Comparison of ENCODE assay signal across 11 mouse cellular contexts in genomic region chr8:121180474-121181284, GRCm38 (mm10). TPM values are rescaled to one million over a fixed set of nuclear protein-coding genes. Genes with fewer than 3 reads are reported as not detected.
A peak's percentile ranks its signal among the peaks of the same experiment; 100 is the strongest.
DNase-seq lines count a peak whose midpoint lies in the region; ATAC-seq and TF ChIP-seq lines count a peak whose summit lies in the region.
"Had no signal": no experiment of that assay in that cellular context is flagged by ENCODE, and none has a peak within 500 bp of the region (broad histone marks: within the 10 kb centered on the region; RNA-seq: fewer than 3 reads in every experiment).

No protein-coding gene starts in this region.

- no peaks in the 10 kb centered on the region for H3K36me3 ChIP-seq in heart, embryonic 11.5 days (ENCODE audit: control insufficient read depth, insufficient read depth, low read length)
- no peaks in the 10 kb centered on the region for H3K36me3 ChIP-seq in stomach, embryonic 15.5 days
- H3K36me3 ChIP-seq in stomach, postnatal 0 days (ENCODE audit: control insufficient read depth, insufficient read depth, low read length): no peaks in the 10 kb centered on the region
- H3K36me3 ChIP-seq in hindbrain, postnatal 0 days (ENCODE audit: insufficient read depth, low read length): no peaks in the 10 kb centered on the region
- H3K36me3 ChIP-seq in stomach, embryonic 16.5 days (ENCODE audit: control insufficient read depth, insufficient read depth, low read length): no peaks in the 10 kb centered on the region
- H3K36me3 ChIP-seq: liver, embryonic 12.5 days had no signal

- ATAC-seq in heart, embryonic 11.5 days (replicated peaks; ENCODE audit: insufficient number of reproducible peaks, low FRiP score, low TSS enrichment): no peak
- no peak for ATAC-seq in stomach, embryonic 15.5 days (ENCODE audit: insufficient read depth, low FRiP score, low read depth)
- no peak for ATAC-seq in stomach, postnatal 0 days (ENCODE audit: low FRiP score, low TSS enrichment)
- no peak for ATAC-seq in hindbrain, postnatal 0 days
- ATAC-seq in stomach, embryonic 16.5 days (ENCODE audit: insufficient read depth, low FRiP score): no peak
- no peak for ATAC-seq in frontal cortex, adult (ENCODE audit: low TSS enrichment)
- ATAC-seq: liver, embryonic 12.5 days had no signal

- peak overlapping the region; percentile 35; the same call in 1 of the 2 replicates for H3K27ac ChIP-seq in heart, embryonic 11.5 days (ENCODE audit: low read depth, low read length)
- H3K27ac ChIP-seq in stomach, embryonic 15.5 days: peak overlapping the region; percentile 0; the same call in 1 of the 2 replicates
- no peak overlapping the region for H3K27ac ChIP-seq in stomach, postnatal 0 days (replicated peaks)
- H3K27ac ChIP-seq in hindbrain, postnatal 0 days: no peak overlapping the region
- H3K27ac ChIP-seq in stomach, embryonic 16.5 days (ENCODE audit: low read length): peak overlapping the region; percentile 56; the same call in 1 of the 2 replicates
- H3K27ac ChIP-seq: liver, embryonic 12.5 days had no signal

- no peak overlapping the region for H3K4me2 ChIP-seq in heart, embryonic 11.5 days
- no peak overlapping the region for H3K4me2 ChIP-seq in stomach, embryonic 15.5 days
- no peak overlapping the region for H3K4me2 ChIP-seq in stomach, postnatal 0 days (replicated peaks; ENCODE audit: low read depth)
- H3K4me2 ChIP-seq in hindbrain, postnatal 0 days (ENCODE audit: low read depth, low read length): 0 out of 2 replicates have a peak overlapping the region, but pooled peaks have one; percentile 11
- H3K4me2 ChIP-seq in stomach, embryonic 16.5 days (ENCODE audit: low read depth, low read length): no peak overlapping the region
- H3K4me2 ChIP-seq: liver, embryonic 12.5 days had no signal

- H3K27me3 ChIP-seq in heart, embryonic 11.5 days (ENCODE audit: control insufficient read depth, insufficient read depth, low read length): no peaks in the 10 kb centered on the region
- H3K27me3 ChIP-seq in stomach, embryonic 15.5 days (replicated peaks): no peaks in the 10 kb centered on the region
- no peaks in the 10 kb centered on the region for H3K27me3 ChIP-seq in stomach, postnatal 0 days (ENCODE audit: control insufficient read depth, insufficient read depth, low read length)
- no peaks in the 10 kb centered on the region for H3K27me3 ChIP-seq in hindbrain, postnatal 0 days (ENCODE audit: insufficient read depth, low read length)
- H3K27me3 ChIP-seq in stomach, embryonic 16.5 days (ENCODE audit: control insufficient read depth, insufficient read depth, low read length): no peaks in the 10 kb centered on the region

- TF ChIP-seq CTCF in stomach, postnatal 0 days (IDR thresholded peaks at IDR 0.05; ENCODE audit: low read depth): no peak
- TF ChIP-seq CTCF in hindbrain, postnatal 0 days (IDR thresholded peaks at IDR 0.05; ENCODE audit: low read depth): no peak

- H3K9ac ChIP-seq in heart, embryonic 11.5 days (ENCODE audit: low read depth, low read length): no peak overlapping the region
- H3K9ac ChIP-seq in stomach, embryonic 15.5 days: no peak overlapping the region
- H3K9ac ChIP-seq in stomach, postnatal 0 days (ENCODE audit: low read length): no peak overlapping the region
- H3K9ac ChIP-seq in hindbrain, postnatal 0 days (replicated peaks; ENCODE audit: low read length): no peak overlapping the region
- H3K9ac ChIP-seq in stomach, embryonic 16.5 days (ENCODE audit: low read length): no peak overlapping the region
- H3K9ac ChIP-seq: liver, embryonic 12.5 days had no signal

- H3K4me3 ChIP-seq in heart, embryonic 11.5 days (ENCODE audit: low read depth, low read length): no peak overlapping the region
- H3K4me3 ChIP-seq in stomach, embryonic 15.5 days (replicated peaks): no peak overlapping the region
- H3K4me3 ChIP-seq in stomach, postnatal 0 days (ENCODE audit: low read depth, low read length): no peak overlapping the region
- H3K4me3 ChIP-seq in hindbrain, postnatal 0 days (ENCODE audit: low read length): no peak overlapping the region
- H3K4me3 ChIP-seq in stomach, embryonic 16.5 days (replicated peaks; ENCODE audit: low read length): no peak overlapping the region
- H3K4me3 ChIP-seq: liver, embryonic 12.5 days had no signal

- 67% methylated on average over 21 of the region's 21 CpGs for WGBS in heart, embryonic 11.5 days (ENCODE audit: insufficient replicate concordance)
- WGBS in stomach, embryonic 15.5 days: 50% methylated on average over 21 of the region's 21 CpGs
- 52% methylated on average over 21 of the region's 21 CpGs for WGBS in stomach, postnatal 0 days
- WGBS in hindbrain, postnatal 0 days: 23% methylated on average over 21 of the region's 21 CpGs
- 55% methylated on average over 21 of the region's 21 CpGs for WGBS in stomach, embryonic 16.5 days

- H3K9me3 ChIP-seq in heart, embryonic 11.5 days (replicated peaks; ENCODE audit: control insufficient read depth, low read length): no peaks in the 10 kb centered on the region
- no peaks in the 10 kb centered on the region for H3K9me3 ChIP-seq in stomach, embryonic 15.5 days
- H3K9me3 ChIP-seq in stomach, postnatal 0 days (ENCODE audit: control insufficient read depth, low read length): no peaks in the 10 kb centered on the region
- no peaks in the 10 kb centered on the region for H3K9me3 ChIP-seq in hindbrain, postnatal 0 days (ENCODE audit: low read length)
- no peaks in the 10 kb centered on the region for H3K9me3 ChIP-seq in stomach, embryonic 16.5 days (replicated peaks; ENCODE audit: control insufficient read depth, low read length)
- H3K9me3 ChIP-seq: liver, embryonic 12.5 days had no signal

- intact Hi-C loops in heart, postnatal 14 days (cut with DNase I): no loop called here

- H3K4me1 ChIP-seq in heart, embryonic 11.5 days (ENCODE audit: control insufficient read depth, insufficient read depth, low read length): peaks cover 13% of the 10 kb centered on the region
- H3K4me1 ChIP-seq in stomach, embryonic 15.5 days: peaks cover 9% of the 10 kb centered on the region; the same call in 1 of the 2 replicates
- H3K4me1 ChIP-seq in stomach, postnatal 0 days (replicated peaks; ENCODE audit: control insufficient read depth, insufficient read depth): no peaks in the 10 kb centered on the region
- H3K4me1 ChIP-seq in hindbrain, postnatal 0 days (ENCODE audit: insufficient read depth, low read length): peaks cover 4% of the 10 kb centered on the region; the same call in 1 of the 2 replicates
- 0 out of 2 replicates have a peak, but pooled peaks cover 3% of the 10 kb centered on the region for H3K4me1 ChIP-seq in stomach, embryonic 16.5 days (ENCODE audit: control insufficient read depth, insufficient read depth, low read length)

- no peak for DNase-seq in heart, postnatal 14 days
- DNase-seq in stomach, postnatal 0 days (ENCODE audit: low spot score): no peak
- peak; percentile 30 for DNase-seq in hindbrain, postnatal 0 days (ENCODE audit: low spot score)
- no peak for DNase-seq in lung, postnatal 10 days
- DNase-seq: kidney, postnatal 14 days; thymus, adult 18-20 months had no signal

- no peak for TF ChIP-seq EP300 in stomach, postnatal 0 days (optimal IDR thresholded peaks at IDR 0.05)

RNA-seq across cellular contexts. Expression of gene Foxl1, which starts 52.9 kb away (rescaled TPM):
- polyA plus RNA-seq in heart, embryonic 11.5 days (2014; fragmentation: Nextera tagmentation; extraction: Ambion mirVana): 0.69 and 1.2 TPM in 2 replicates
- total RNA-seq in heart, postnatal 14 days (2021): under 1 TPM; 0.12 to 0.17 TPM
- polyA plus RNA-seq in stomach, embryonic 15.5 days (2015; fragmentation: Nextera tagmentation; extraction: Ambion mirVana): 7.2 and 9.4 TPM in 2 replicates
- 2.8 and 2.9 TPM in 2 replicates for polyA plus RNA-seq in stomach, postnatal 0 days (2015; fragmentation: Nextera tagmentation; extraction: Ambion mirVana)
- total RNA-seq in hindbrain, postnatal 0 days (2014; rRNA removed): 0.40 and 0.58 TPM in 2 replicates
- 0.21 TPM in 1 of 2 replicates, not detected in the other for polyA plus RNA-seq in hindbrain, postnatal 0 days (2015; fragmentation: Nextera tagmentation; extraction: Ambion mirVana)
- 3.4 and 4.0 TPM in 2 replicates for polyA plus RNA-seq in stomach, embryonic 16.5 days (2015; fragmentation: Nextera tagmentation; extraction: Ambion mirVana)

Comparison
In these comparisons a context has a peak if more than half of its experiments do, and no peak if none do; other contexts are left out.
1. H3K27ac ChIP-seq: peak in heart, embryonic 11.5 days (single experiment), stomach, embryonic 15.5 days (single experiment) and stomach, embryonic 16.5 days (single experiment); none in stomach, postnatal 0 days (single experiment) and hindbrain, postnatal 0 days (single experiment).